35 mouse cellular contexts compared by ENCODE assay signal in genomic region chr15:83470443-83470842, GRCm38 (mm10). TPM values are rescaled to one million over a fixed set of nuclear protein-coding genes. Genes with fewer than 3 reads are reported as not detected.
"Had no signal": no experiment of that assay in that cellular context is flagged by ENCODE, and none has a peak within 500 bp of the region (broad histone marks: within the 10 kb centered on the region; RNA-seq: fewer than 3 reads in every experiment).

No protein-coding gene starts in this region.

- H3K27ac ChIP-seq: heart, embryonic 13.5 days; hindbrain, embryonic 10.5 days; hindbrain, embryonic 12.5 days; hindbrain, embryonic 13.5 days; hindbrain, embryonic 14.5 days; hindbrain, embryonic 15.5 days; hindbrain, postnatal 0 days; intestine, embryonic 15.5 days; kidney, embryonic 15.5 days; kidney, postnatal 0 days; layer of hippocampus, adult 2 months; left cerebral cortex, adult 2 months had no signal

- H3K36me3 ChIP-seq: heart, embryonic 12.5 days; heart, embryonic 13.5 days; heart, embryonic 15.5 days; hindbrain, embryonic 10.5 days; hindbrain, embryonic 12.5 days; hindbrain, embryonic 13.5 days; hindbrain, embryonic 15.5 days; intestine, embryonic 15.5 days; kidney, embryonic 15.5 days had no signal

- H3K27me3 ChIP-seq: heart, embryonic 12.5 days; heart, embryonic 13.5 days; heart, embryonic 15.5 days; hindbrain, embryonic 12.5 days; hindbrain, embryonic 13.5 days; hindbrain, embryonic 15.5 days; intestine, embryonic 15.5 days; kidney, embryonic 15.5 days had no signal

- DNase-seq: heart, postnatal 10 days; heart, postnatal 14 days; heart, postnatal 36 days; heart, postnatal 4 days; kidney, adult 11 months; kidney, adult 18-20 months; kidney, adult 2 months; kidney, adult 8-10 months; kidney, adult 9 months; kidney, postnatal 10 days; kidney, postnatal 14 days; kidney, postnatal 25 days; kidney, postnatal 36 days; kidney, postnatal 4 days; layer of hippocampus, adult 9-11 months; layer of hippocampus, postnatal 36 days had no signal

- H3K4me3 ChIP-seq: heart, embryonic 12.5 days; heart, embryonic 13.5 days; heart, embryonic 15.5 days; hindbrain, embryonic 10.5 days; hindbrain, embryonic 12.5 days; hindbrain, embryonic 13.5 days; hindbrain, embryonic 15.5 days; intestine, embryonic 15.5 days; kidney, embryonic 15.5 days; layer of hippocampus, adult 2 months; left cerebral cortex, adult 2 months had no signal

- H3K4me2 ChIP-seq: heart, embryonic 11.5 days; heart, embryonic 12.5 days; heart, embryonic 13.5 days; heart, embryonic 15.5 days; hindbrain, embryonic 12.5 days; hindbrain, embryonic 13.5 days; hindbrain, embryonic 14.5 days; hindbrain, embryonic 15.5 days; intestine, embryonic 15.5 days; kidney, embryonic 15.5 days had no signal

RNA-seq across cellular contexts. Expression of gene Bik, which starts 56.2 kb away (rescaled TPM):
- total RNA-seq: hematopoietic stem cell, adult 5-6 weeks; layer of hippocampus, adult 2 months; layer of hippocampus, postnatal 10 days; layer of hippocampus, postnatal 25 days; left cerebral cortex, adult 18-20 months had no signal
